Mouse (Mus musculus): ENCODE data around the gene Ppp4r2. TPM values are rescaled to one million over a fixed set of nuclear protein-coding genes. Genes with fewer than 3 reads are reported as not detected.

Ppp4r2 gene
- polyA plus RNA-seq, 1 experiment from 2014 or later: 15.1 TPM

- Histone ChIP-seq H3K9ac (ENCODE audit: low read depth, low read length) (no peak overlapping the region), H3K36me3 (ENCODE audit: insufficient read depth, low read length) (no peaks in the 10 kb centered on the region), H3K4me3 (replicated peaks; ENCODE audit: low read depth, low read length) (no peak overlapping the region), H3K27me3 (ENCODE audit: insufficient read depth, low read length) (no peaks in the 10 kb centered on the region), H3K4me2 (ENCODE audit: low read length) (no peak overlapping the region), H3K27ac (no peak overlapping the region), H3K4me1 (replicated peaks; ENCODE audit: insufficient read depth, low read length) (0 out of 2 replicates have a peak, but pooled peaks cover 5% of the 10 kb centered on the region), H3K9me3 (replicated peaks; ENCODE audit: low read length) (no peaks in the 10 kb centered on the region; the same call in 1 of the 2 replicates)
- TF ChIP-seq CTCF (IDR thresholded peaks at IDR 0.05; ENCODE audit: low read depth): peak; percentile 71
- no peak for DNase-seq (ENCODE audit: low spot score)
- no peak for ATAC-seq (replicated peaks; ENCODE audit: low FRiP score, low read depth)
- 69% methylated on average over 12 of the region's 13 CpGs for WGBS
Observed at GRCm38 (mm10) chr6:100883233-100883632, 49.8 kb downstream of the Ppp4r2 start.

GRCm38 (mm10) chr6:100884594-100885225 is 51.3 kb downstream of the Ppp4r2 start:
- no peak overlapping the region for H3K27ac ChIP-seq
- 0 out of 2 replicates have a peak, but pooled peaks cover 5% of the 10 kb centered on the region for H3K4me1 ChIP-seq (replicated peaks; ENCODE audit: insufficient read depth, low read length)
- no peak for ATAC-seq (replicated peaks; ENCODE audit: low FRiP score, low read depth)
- H3K9ac ChIP-seq (ENCODE audit: low read depth, low read length): no peak overlapping the region
- no peaks in the 10 kb centered on the region for H3K36me3 ChIP-seq (ENCODE audit: insufficient read depth, low read length)
- no peak overlapping the region for H3K4me3 ChIP-seq (replicated peaks; ENCODE audit: low read depth, low read length)
- H3K4me2 ChIP-seq (ENCODE audit: low read length): no peak overlapping the region
- no peak for DNase-seq (ENCODE audit: low spot score)
- 88% methylated on average over 12 of the region's 12 CpGs for WGBS
- H3K9me3 ChIP-seq (replicated peaks; ENCODE audit: low read length): no peaks in the 10 kb centered on the region; the same call in 1 of the 2 replicates
- no peaks in the 10 kb centered on the region for H3K27me3 ChIP-seq (ENCODE audit: insufficient read depth, low read length)
- TF ChIP-seq CTCF (IDR thresholded peaks at IDR 0.05; ENCODE audit: low read depth): no peak

GRCm38 (mm10) chr6:100885376-100885775 is 52.0 kb downstream of the Ppp4r2 start:
- no peaks in the 10 kb centered on the region for H3K27me3 ChIP-seq (ENCODE audit: insufficient read depth, low read length)
- WGBS: 58% methylated on average over 7 of the region's 7 CpGs
- no peak for DNase-seq (ENCODE audit: low spot score)
- 0 out of 2 replicates have a peak, but pooled peaks cover 5% of the 10 kb centered on the region for H3K4me1 ChIP-seq (replicated peaks; ENCODE audit: insufficient read depth, low read length)
- H3K4me2 ChIP-seq (ENCODE audit: low read length): no peak overlapping the region
- no peak overlapping the region for H3K27ac ChIP-seq
- TF ChIP-seq CTCF (IDR thresholded peaks at IDR 0.05; ENCODE audit: low read depth): peak; percentile 38; the same call in 1 of the 2 replicates
- no peak for ATAC-seq (replicated peaks; ENCODE audit: low FRiP score, low read depth)
- H3K4me3 ChIP-seq (replicated peaks; ENCODE audit: low read depth, low read length): no peak overlapping the region
- no peaks in the 10 kb centered on the region for H3K36me3 ChIP-seq (ENCODE audit: insufficient read depth, low read length)
- H3K9me3 ChIP-seq (replicated peaks; ENCODE audit: low read length): no peaks in the 10 kb centered on the region; the same call in 1 of the 2 replicates
- no peak overlapping the region for H3K9ac ChIP-seq (ENCODE audit: low read depth, low read length)

GRCm38 (mm10) chr6:100887012-100887411 is 53.6 kb downstream of the Ppp4r2 start:
- 60% methylated on average over 9 of the region's 9 CpGs for WGBS

GRCm38 (mm10) chr6:100889340-100889739 is 55.9 kb downstream of the Ppp4r2 start:
- DNase-seq (ENCODE audit: low spot score): no peak
- WGBS: 89% methylated on average over 6 of the region's 6 CpGs

More at GRCm38 (mm10) chr6:100887012-100887411, 53.6 kb downstream of the Ppp4r2 start:
- Histone ChIP-seq H3K27ac (no peak overlapping the region), H3K4me1 (replicated peaks; ENCODE audit: insufficient read depth, low read length) (0 out of 2 replicates have a peak, but pooled peaks cover 2% of the 10 kb centered on the region), H3K36me3 (ENCODE audit: insufficient read depth, low read length) (no peaks in the 10 kb centered on the region), H3K27me3 (ENCODE audit: insufficient read depth, low read length) (no peaks in the 10 kb centered on the region), H3K4me2 (ENCODE audit: low read length) (no peak overlapping the region), H3K4me3 (replicated peaks; ENCODE audit: low read depth, low read length) (no peak overlapping the region), H3K9ac (ENCODE audit: low read depth, low read length) (no peak overlapping the region), H3K9me3 (replicated peaks; ENCODE audit: low read length) (no peaks in the 10 kb centered on the region; the same call in 1 of the 2 replicates)
- ATAC-seq (replicated peaks; ENCODE audit: low FRiP score, low read depth) (0 out of 2 replicates have a peak, but pooled peaks have one; percentile 15), DNase-seq (ENCODE audit: low spot score) (no peak)
- TF ChIP-seq CTCF (IDR thresholded peaks at IDR 0.05; ENCODE audit: low read depth): no peak

GRCm38 (mm10) chr6:100892489-100892888 is 59.1 kb downstream of the Ppp4r2 start:
- no peaks in the 10 kb centered on the region for H3K4me1 ChIP-seq (replicated peaks; ENCODE audit: insufficient read depth, low read length)
- H3K4me2 ChIP-seq (ENCODE audit: low read length): no peak overlapping the region
- H3K36me3 ChIP-seq (ENCODE audit: insufficient read depth, low read length): no peaks in the 10 kb centered on the region
- H3K9ac ChIP-seq (ENCODE audit: low read depth, low read length): no peak overlapping the region
- H3K4me3 ChIP-seq (replicated peaks; ENCODE audit: low read depth, low read length): no peak overlapping the region
- no peak overlapping the region for H3K27ac ChIP-seq
- 85% methylated on average over 4 of the region's 4 CpGs for WGBS
- H3K9me3 ChIP-seq (replicated peaks; ENCODE audit: low read length): no peaks in the 10 kb centered on the region
- DNase-seq (ENCODE audit: low spot score): no peak
- H3K27me3 ChIP-seq (ENCODE audit: insufficient read depth, low read length): no peaks in the 10 kb centered on the region
- TF ChIP-seq CTCF (IDR thresholded peaks at IDR 0.05; ENCODE audit: low read depth): no peak
- no peak for ATAC-seq (replicated peaks; ENCODE audit: low FRiP score, low read depth)

More at GRCm38 (mm10) chr6:100889340-100889739, 55.9 kb downstream of the Ppp4r2 start:
- no peaks in the 10 kb centered on the region for H3K4me1 ChIP-seq (replicated peaks; ENCODE audit: insufficient read depth, low read length)
- no peak overlapping the region for H3K27ac ChIP-seq
- H3K36me3 ChIP-seq (ENCODE audit: insufficient read depth, low read length): no peaks in the 10 kb centered on the region
- H3K27me3 ChIP-seq (ENCODE audit: insufficient read depth, low read length): no peaks in the 10 kb centered on the region
- ATAC-seq (replicated peaks; ENCODE audit: low FRiP score, low read depth): no peak
- H3K9me3 ChIP-seq (replicated peaks; ENCODE audit: low read length): no peaks in the 10 kb centered on the region
- H3K4me3 ChIP-seq (replicated peaks; ENCODE audit: low read depth, low read length): no peak overlapping the region
- no peak for TF ChIP-seq CTCF (IDR thresholded peaks at IDR 0.05; ENCODE audit: low read depth)
- H3K4me2 ChIP-seq (ENCODE audit: low read length): no peak overlapping the region
- no peak overlapping the region for H3K9ac ChIP-seq (ENCODE audit: low read depth, low read length)

All from kidney, postnatal 0 days (tissue).